Mouse (Mus musculus): ENCODE results near the gene Sesn1. TPM values are rescaled to one million over a fixed set of nuclear protein-coding genes. Genes with fewer than 3 reads are reported as not detected.

Gene Sesn1
- total and polyA plus RNA-seq, 3 experiments = 11.7 TPM; not detected in 1

DNA sequence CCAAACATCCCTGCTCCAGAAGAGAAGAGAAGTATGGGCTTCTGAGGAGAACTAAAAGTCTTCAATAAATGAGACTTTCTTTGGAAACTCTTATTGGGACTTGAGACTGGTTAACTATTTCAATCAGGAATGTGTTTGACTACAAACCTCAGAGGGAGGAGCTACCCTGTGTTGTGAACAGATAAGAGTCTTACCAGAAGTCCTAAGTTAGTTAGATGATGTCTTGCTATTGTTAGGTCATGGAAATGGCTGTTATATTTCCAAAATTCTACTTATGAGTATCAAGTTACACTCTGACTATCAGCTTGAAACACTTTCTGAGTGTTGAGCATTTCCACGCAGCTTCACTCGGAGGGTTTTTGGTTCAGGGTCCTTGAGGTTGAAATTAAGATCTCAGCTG, 39.0 kb downstream of the Sesn1 start (continued):
- TF ChIP-seq POLR2AphosphoS2 (IDR thresholded peaks at IDR 0.05; ENCODE audit: low read length) = no peak
- TF ChIP-seq ZKSCAN1 (IDR thresholded peaks at IDR 0.05; ENCODE audit: low read depth, low read length) = no peak
- TF ChIP-seq ZMIZ1 (IDR thresholded peaks at IDR 0.05; ENCODE audit: low read depth, low read length) = no peak
- no peak for TF ChIP-seq RAD21 (IDR thresholded peaks at IDR 0.05; ENCODE audit: low read depth, low read length)
- TF ChIP-seq MYC (IDR thresholded peaks at IDR 0.05; ENCODE audit: low read depth, low read length) = 0 out of 2 replicates have a peak, but pooled peaks have one; percentile 19
- no peak for TF ChIP-seq MAFK (IDR thresholded peaks at IDR 0.05; ENCODE audit: borderline replicate concordance, low read depth, low read length)
- TF ChIP-seq NRF1 (IDR thresholded peaks at IDR 0.05; ENCODE audit: insufficient read depth, low read depth, low read length, poor library complexity, severe bottlenecking) = no peak
- TF ChIP-seq HCFC1 (IDR thresholded peaks at IDR 0.05; ENCODE audit: low read depth, low read length) = no peak
- no peak for TF ChIP-seq NELFE (IDR thresholded peaks at IDR 0.05; ENCODE audit: low read depth, low read length)
- no peak for TF ChIP-seq CHD1 (IDR thresholded peaks at IDR 0.05; ENCODE audit: low read depth, low read length)

DNA sequence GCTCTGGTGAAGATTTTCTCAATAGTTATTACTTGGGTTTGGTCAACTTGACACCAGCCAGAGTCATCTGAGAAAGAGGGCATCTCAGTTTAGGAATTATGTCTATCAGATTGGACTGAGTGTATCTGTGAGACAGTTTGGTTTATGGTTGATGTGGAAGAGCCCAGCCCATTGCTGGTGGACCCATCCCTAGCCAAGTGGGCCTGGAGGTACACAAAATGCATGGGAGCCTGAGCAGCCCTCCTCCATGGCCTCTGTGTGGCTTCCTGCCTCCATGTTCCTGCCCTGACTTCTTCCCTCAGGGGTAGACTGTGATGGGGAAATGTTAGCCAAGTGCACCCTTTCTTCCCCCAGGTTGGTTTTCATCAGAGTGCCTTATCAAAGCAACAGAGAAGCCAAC, 50.1 kb downstream of the Sesn1 start:
- no peak for DNase-seq (ENCODE audit: low read depth, low spot score)
- H3K36me3 ChIP-seq (ENCODE audit: control insufficient read depth in 1 of 2, insufficient read depth in 2 of 2, low read length in 2 of 2) = no peaks in the 10 kb centered on the region
- H3K9me3 ChIP-seq (replicated peaks; ENCODE audit: insufficient read depth, low read length) = no peaks in the 10 kb centered on the region
- no peaks in the 10 kb centered on the region for H3K4me1 ChIP-seq (ENCODE audit: control insufficient read depth in 1 of 2, insufficient read depth in 2 of 2, low read length in 2 of 2)
- no peaks in the 10 kb centered on the region for H3K27me3 ChIP-seq (ENCODE audit: control insufficient read depth in 1 of 2, insufficient read depth in 2 of 2, low read length in 2 of 2)
- H3K9ac ChIP-seq (ENCODE audit: control insufficient read depth, low read depth, low read length, poor library complexity, severe bottlenecking) = no peak overlapping the region
- H3K4me3 ChIP-seq (ENCODE audit: control insufficient read depth in 1 of 2, insufficient read depth in 1 of 2, low read depth in 2 of 2, low read length in 2 of 2) = no peak overlapping the region
- TF ChIP-seq ELF1 (IDR thresholded peaks at IDR 0.05; ENCODE audit: low read depth, low read length) (no peak), NELFE (IDR thresholded peaks at IDR 0.05; ENCODE audit: low read depth, low read length) (no peak), CHD1 (IDR thresholded peaks at IDR 0.05; ENCODE audit: low read depth, low read length) (no peak), BHLHE40 (IDR thresholded peaks at IDR 0.05; ENCODE audit: borderline replicate concordance, low read depth, low read length) (no peak), ZMIZ1 (IDR thresholded peaks at IDR 0.05; ENCODE audit: low read depth, low read length) (no peak), MEF2A (IDR thresholded peaks at IDR 0.05; ENCODE audit: extremely low read depth, insufficient replicate concordance, low read depth, low read length, poor library complexity, severe bottlenecking) (no peak), ETS1 (IDR thresholded peaks at IDR 0.05; ENCODE audit: low read depth, low read length) (no peak), TBP (IDR thresholded peaks at IDR 0.05; ENCODE audit: low read depth, low read length) (no peak), POLR2AphosphoS2 (IDR thresholded peaks at IDR 0.05; ENCODE audit: low read length) (no peak), MAZ (IDR thresholded peaks at IDR 0.05; ENCODE audit: low read depth, low read length) (no peak), CTCF (IDR thresholded peaks at IDR 0.05 in 2 of 3, conservative IDR thresholded peaks at IDR 0.05 in 1 of 3; ENCODE audit: control insufficient read depth in 1 of 3, insufficient read depth in 1 of 3, low read depth in 2 of 3, low read length in 3 of 3, poor library complexity in 1 of 3, severe bottlenecking in 1 of 3) (no peak)
- no peaks in the 10 kb centered on the region for H3K79me2 ChIP-seq (ENCODE audit: control insufficient read depth, insufficient read depth, low read length, poor library complexity)
- no peak overlapping the region for H3K27ac ChIP-seq (ENCODE audit: control insufficient read depth, low read depth, low read length)

GRCm38 (mm10) chr10:41860275-41860688, 50.5 kb downstream of the Sesn1 start:
- Histone ChIP-seq H3K4me3 (ENCODE audit: control insufficient read depth in 1 of 2, insufficient read depth in 1 of 2, low read depth in 2 of 2, low read length in 2 of 2) (no peak overlapping the region), H3K27ac (ENCODE audit: control insufficient read depth, low read depth, low read length) (no peak overlapping the region), H3K27me3 (ENCODE audit: control insufficient read depth in 1 of 2, insufficient read depth in 2 of 2, low read length in 2 of 2) (no peaks in the 10 kb centered on the region), H3K79me2 (ENCODE audit: control insufficient read depth, insufficient read depth, low read length, poor library complexity) (no peaks in the 10 kb centered on the region), H3K9me3 (replicated peaks; ENCODE audit: insufficient read depth, low read length) (no peaks in the 10 kb centered on the region), H3K9ac (ENCODE audit: control insufficient read depth, low read depth, low read length, poor library complexity, severe bottlenecking) (no peak overlapping the region), H3K4me1 (ENCODE audit: control insufficient read depth in 1 of 2, insufficient read depth in 2 of 2, low read length in 2 of 2) (no peaks in the 10 kb centered on the region), H3K36me3 (ENCODE audit: control insufficient read depth in 1 of 2, insufficient read depth in 2 of 2, low read length in 2 of 2) (no peaks in the 10 kb centered on the region)
- TF ChIP-seq ETS1 (IDR thresholded peaks at IDR 0.05; ENCODE audit: low read depth, low read length) (no peak), BHLHE40 (IDR thresholded peaks at IDR 0.05; ENCODE audit: borderline replicate concordance, low read depth, low read length) (no peak), POLR2AphosphoS5 (IDR thresholded peaks at IDR 0.05; ENCODE audit: borderline replicate concordance, low read depth, low read length) (no peak), ELF1 (IDR thresholded peaks at IDR 0.05; ENCODE audit: low read depth, low read length) (no peak), MEF2A (IDR thresholded peaks at IDR 0.05; ENCODE audit: extremely low read depth, insufficient replicate concordance, low read depth, low read length, poor library complexity, severe bottlenecking) (no peak), TBP (IDR thresholded peaks at IDR 0.05; ENCODE audit: low read depth, low read length) (no peak), MYB (IDR thresholded peaks at IDR 0.05; ENCODE audit: low read depth, low read length) (no peak), GABPA (IDR thresholded peaks at IDR 0.05; ENCODE audit: low read depth, low read length) (no peak)
- no peak for DNase-seq (ENCODE audit: low read depth, low spot score)

All from MEL (cell line).